Mouse (Mus musculus): ENCODE data around the gene H6pd. TPM values are rescaled to one million over a fixed set of nuclear protein-coding genes. Genes with fewer than 3 reads are reported as not detected.

H6pd gene
- polyA plus RNA-seq (2017; shearing (Covaris generic)) = 8.5 TPM

DNA sequence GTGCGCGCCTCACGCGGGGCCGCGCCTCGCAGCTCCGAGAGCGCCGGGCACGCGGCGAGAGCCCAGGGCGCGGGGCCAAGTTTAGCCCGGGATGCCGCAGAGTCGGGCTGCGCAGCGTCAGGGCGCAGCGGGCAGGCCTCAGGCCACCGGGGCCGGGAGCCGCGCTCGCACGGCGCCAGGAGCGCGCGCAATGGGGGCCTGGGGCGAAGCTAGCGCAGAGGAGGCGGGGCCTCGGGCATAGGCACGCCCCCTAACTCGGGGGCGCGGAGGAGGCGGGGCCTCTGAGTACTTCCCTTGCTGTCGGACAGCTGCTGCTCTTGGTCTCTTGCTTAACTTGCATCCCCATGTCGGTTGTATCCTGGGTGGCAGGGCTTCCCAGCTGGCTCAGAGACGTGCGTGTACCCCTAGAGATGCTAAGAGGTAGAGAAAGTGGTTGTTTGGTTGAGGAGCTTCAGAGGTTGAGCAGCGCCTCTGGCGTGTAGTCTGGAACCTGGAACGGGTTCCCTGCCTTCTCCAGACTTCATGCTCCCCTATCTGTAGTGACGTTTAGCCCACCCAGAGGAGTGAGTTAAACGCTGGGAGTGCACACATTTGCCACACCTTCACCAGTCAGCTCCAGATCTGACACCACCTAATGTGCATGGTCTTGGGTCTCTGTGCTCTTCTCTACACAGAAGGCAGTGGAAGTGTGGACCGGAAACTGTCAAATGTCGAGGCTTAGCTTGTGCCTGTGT lies at the start of gene H6pd:
TSS of gene H6pd (minus strand) at position 171 of the 734 bp plus-strand sequence.

GRCm38 (mm10) chr4:149954893-149955439 lies 53.9 kb downstream of the H6pd start, which contains the start of gene Spsb1:
Gene Spsb1 (minus strand): TSS chr4:149955043.

Other genes with a start within 250 kb of the H6pd start
- gene Slc25a33, start 234.7 kb downstream of the H6pd start, polyA plus RNA-seq (2017; shearing (Covaris generic)) = 11.6 TPM
- 34.3 TPM for gene Spsb1, start 54.0 kb downstream of the H6pd start, polyA plus RNA-seq (2017; shearing (Covaris generic))
- gene Gpr157, start 78.3 kb upstream of the H6pd start, polyA plus RNA-seq (2017; shearing (Covaris generic)) = 0.37 TPM
- not detected for gene Slc2a5, start 110.3 kb upstream of the H6pd start, polyA plus RNA-seq (2017; shearing (Covaris generic))
- gene Slc2a7, start 139.9 kb upstream of the H6pd start, polyA plus RNA-seq (2017; shearing (Covaris generic)) = not detected
- gene Car6, start 192.3 kb upstream of the H6pd start, polyA plus RNA-seq (2017; shearing (Covaris generic)) = not detected
- 995 TPM for gene Eno1, start 227.7 kb upstream of the H6pd start, polyA plus RNA-seq (2017; shearing (Covaris generic))